Mouse (Mus musculus) testis, postnatal 14 days (tissue): ENCODE data around the gene Lifr.
A peak's percentile ranks its signal among the peaks of the same experiment; 100 is the strongest.

Experiments used
- DNase-seq: peaks from one replicate; pipeline ENCODE4 v3.0.0; 2021; ENCODE audit warnings: low spot score

Lifr gene

GRCm38 (mm10) chr15:7129127-7129943, 38.9 kb downstream of the Lifr start:
- peak; percentile 85 for DNase-seq

GRCm38 (mm10) chr15:7129944-7130287, 39.5 kb downstream of the Lifr start:
- DNase-seq = no peak

DNA sequence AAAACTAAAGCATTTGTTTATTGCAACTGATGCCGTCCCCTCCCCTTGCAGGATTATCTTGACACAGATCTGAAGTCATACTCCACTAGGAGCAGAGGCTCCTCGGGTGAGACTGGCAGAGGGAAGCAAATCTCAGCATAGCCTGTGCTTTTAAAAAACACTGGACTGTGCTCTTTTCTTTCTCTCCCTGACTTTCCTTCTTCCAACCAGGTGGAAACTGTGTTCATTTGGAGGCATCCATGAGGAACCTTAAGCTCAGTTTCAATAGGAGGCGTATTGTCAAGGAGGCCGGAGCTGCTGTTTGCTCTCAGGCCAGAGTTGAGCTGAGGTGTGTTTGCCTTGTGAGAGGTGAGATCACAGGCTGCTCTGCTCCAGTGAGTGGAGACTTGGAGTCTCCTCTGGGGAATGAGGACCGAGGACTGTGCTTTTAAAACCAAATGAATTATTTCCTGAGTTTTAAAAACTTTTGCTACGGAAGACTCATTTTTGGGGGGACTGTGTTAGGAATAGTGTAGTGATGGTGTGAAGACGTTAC, 40.3 kb downstream of the Lifr start:
- DNase-seq = no peak

DNA sequence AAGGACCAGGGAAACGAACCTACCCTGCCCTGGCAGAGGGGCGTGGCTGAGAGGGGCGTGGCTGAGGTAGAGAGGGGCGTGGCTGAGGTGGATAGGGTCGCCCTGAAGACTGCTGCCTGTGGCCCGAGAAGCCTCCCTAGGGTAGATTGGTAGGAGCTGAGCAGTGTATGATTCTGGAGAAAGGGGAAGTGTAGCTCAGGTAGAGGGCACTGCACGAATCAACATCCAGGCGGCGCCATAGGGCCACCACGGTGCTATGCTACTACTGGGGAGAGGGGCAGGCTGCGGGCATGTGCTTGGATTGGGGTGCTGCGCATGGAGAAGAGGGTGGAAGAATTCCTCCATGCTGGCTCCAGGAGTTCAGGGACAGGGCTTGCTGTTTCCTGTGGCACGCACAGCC, 42.3 kb downstream of the Lifr start:
- DNase-seq = no peak

DNA sequence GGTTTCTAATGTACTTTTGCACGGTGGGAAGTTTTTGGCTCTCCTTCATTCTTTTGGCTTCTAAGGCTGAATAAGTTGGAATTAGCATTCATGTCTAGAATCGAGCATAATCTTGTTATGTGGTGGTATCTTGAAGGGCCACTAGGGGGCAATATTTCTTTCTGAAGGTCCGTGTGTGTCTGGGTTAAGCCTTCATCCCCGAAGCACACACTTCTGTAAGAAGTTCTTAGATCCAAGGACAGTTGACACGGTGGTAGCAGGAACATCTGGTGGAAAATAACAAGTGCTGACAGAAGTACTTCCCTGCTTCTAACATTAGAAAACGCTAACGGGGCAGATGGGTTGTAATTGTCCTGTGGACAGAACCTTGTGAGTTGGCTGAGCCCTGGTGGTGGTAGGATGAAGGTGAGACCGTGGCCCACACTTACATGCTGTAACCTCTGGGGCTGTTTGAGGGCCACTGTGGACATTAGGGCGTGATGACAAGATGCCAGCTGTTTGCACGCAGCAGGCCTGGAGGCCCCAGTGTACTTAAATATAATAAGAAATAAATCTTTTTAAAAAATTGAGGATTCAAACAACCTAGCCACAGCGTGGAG, 44.1 kb downstream of the Lifr start:
- DNase-seq = peak; percentile 24

GRCm38 (mm10) chr15:7135982-7136562, 45.7 kb downstream of the Lifr start:
- DNase-seq = no peak

DNA sequence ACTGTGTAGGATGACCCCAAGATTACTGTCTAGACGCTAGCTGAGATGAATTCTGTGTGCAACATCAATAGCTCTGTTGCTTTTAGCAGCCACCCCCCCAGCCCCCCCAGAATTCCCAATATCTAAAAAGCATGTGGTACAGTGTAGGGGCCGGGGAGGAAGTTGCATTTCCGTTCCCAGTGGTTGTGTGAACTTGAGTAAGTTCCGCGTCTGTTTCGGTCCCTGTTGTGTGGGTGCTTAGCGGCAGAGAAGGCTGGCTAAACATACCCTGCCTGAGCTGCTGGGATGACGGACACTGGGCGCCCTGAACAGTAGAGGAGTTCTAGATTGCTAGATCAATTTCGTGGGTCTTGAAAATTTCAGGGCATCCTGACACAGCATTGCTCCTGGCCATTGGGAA, 46.5 kb downstream of the Lifr start:
- DNase-seq = no peak

GRCm38 (mm10) chr15:7137607-7138006, 47.2 kb downstream of the Lifr start:
- DNase-seq = no peak

DNA sequence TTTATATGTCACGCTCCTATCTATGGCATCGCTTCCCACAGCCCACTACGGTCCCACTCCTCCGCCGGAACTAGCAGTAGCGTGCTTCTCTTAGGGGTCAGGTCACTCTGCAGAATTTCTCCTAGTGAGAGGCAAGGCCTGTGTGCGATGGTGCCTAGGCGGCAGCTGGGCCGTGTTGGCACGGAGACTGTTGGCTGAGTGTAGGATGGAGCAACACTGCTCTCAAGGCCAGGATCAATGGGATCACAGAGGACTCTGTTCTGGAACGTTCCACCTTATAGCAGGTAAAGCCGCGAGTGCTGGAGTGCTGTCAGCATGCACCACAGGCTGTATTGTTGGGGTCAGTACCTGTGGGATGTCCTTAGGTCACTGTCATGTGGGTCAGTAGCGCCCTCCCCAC, 48.1 kb downstream of the Lifr start:
- no peak for DNase-seq

- no peak for DNase-seq
Observed at GRCm38 (mm10) chr15:7140322-7140721, 49.9 kb downstream of the Lifr start.

DNA sequence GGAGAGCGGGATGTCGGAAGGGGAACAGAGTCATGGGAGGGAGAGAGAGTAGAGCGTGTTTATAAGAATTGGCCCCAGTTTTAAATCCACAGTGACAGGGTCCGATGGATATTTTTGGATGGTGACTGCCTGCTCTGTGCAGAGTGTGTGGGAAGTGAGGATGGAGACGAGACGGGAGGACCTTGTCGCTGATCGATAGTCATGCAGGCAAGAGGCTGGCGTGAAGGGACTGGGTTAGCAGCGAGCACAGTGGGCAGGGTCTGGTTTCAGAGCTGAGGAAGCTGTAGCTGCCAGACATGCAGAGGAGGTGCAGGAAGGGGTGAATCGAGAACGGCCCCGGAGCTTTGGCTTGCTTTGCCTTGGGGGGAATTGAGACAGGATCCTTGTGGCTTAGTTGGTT, 50.8 kb downstream of the Lifr start:
- no peak for DNase-seq

DNA sequence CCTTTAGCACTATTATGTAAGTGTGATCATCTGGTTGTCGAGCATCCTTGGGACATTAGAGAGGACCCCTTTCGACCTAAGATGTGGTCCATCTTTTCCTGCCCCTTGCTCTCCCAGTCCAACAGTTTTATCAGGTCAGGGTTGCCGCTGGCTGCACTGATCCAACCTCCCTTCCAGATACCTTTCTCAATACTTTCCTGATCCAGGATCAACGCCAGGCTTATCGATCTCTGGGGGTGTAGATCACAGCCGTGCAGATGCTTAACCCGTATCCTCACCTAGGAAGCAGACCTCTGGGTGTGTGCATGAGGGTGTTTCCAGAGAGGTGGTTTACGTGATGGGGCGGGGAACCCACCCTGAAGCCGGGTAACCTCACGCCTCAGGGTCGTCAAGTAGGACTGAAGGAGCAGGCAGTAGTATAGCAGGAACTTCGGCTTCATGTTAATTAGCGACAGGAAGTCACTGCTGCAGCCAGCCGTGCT, 53.3 kb downstream of the Lifr start:
- no peak for DNase-seq

GRCm38 (mm10) chr15:7144542-7144941, 54.1 kb downstream of the Lifr start:
- no peak for DNase-seq

GRCm38 (mm10) chr15:7144942-7145341, 54.5 kb downstream of the Lifr start:
- DNase-seq = no peak

DNA sequence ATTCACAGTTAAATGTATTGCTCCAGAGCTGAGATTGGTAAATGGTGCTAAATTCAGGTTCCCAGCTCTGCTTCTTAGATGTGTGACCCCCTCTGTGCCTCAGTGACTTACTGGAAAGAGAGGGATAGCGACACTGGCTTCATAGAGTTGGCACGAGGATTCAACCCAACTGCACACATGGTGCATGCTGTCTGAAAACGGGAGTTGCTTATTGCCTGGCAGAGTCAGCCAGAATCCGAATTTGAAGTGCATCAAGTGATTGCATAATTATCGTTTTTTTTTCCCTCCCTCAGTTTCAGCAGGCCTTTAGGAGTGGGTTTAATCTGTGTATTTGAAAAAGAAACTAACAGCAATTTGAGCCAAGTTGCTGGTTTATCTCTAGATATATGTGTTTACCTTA, 55.1 kb downstream of the Lifr start:
- no peak for DNase-seq

GRCm38 (mm10) chr15:7146529-7146928, 56.1 kb downstream of the Lifr start:
- no peak for DNase-seq

- DNase-seq = peak; percentile 28
Observed at GRCm38 (mm10) chr15:7149796-7150195, 59.4 kb downstream of the Lifr start.

DNA sequence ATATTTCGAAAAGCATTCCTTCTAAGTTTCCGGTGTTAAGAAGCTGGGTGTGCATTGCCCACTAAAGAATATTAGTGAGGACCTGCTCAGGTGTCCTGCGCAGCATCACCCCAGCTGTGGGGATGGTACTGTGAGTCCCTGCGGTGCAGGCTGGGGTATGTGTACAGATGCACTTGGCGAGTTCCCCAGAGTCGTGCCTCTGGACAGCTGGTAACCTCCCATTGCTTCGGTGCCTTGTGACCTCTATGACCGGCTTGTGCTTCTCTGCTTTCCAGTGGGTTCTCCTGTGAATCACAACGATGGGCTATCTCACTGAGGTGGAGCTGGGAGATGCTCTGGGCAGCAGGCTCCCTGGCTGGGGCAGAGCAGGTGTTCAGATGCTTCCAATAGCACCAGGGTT, 60.2 kb downstream of the Lifr start:
- DNase-seq = no peak

- DNase-seq = no peak
Observed at GRCm38 (mm10) chr15:7152116-7152760, 61.8 kb downstream of the Lifr start.

GRCm38 (mm10) chr15:7154010-7154736, 63.8 kb downstream of the Lifr start:
- no peak for DNase-seq

- peak; percentile 35 for DNase-seq
Observed at GRCm38 (mm10) chr15:7154737-7155090, 64.3 kb downstream of the Lifr start.

- no peak for DNase-seq
Observed at GRCm38 (mm10) chr15:7157658-7158057, 67.2 kb downstream of the Lifr start.
